Mouse (Mus musculus) liver, adult 2 months (tissue): ENCODE results near the gene Cpt1c. TPM values are rescaled to one million over a fixed set of nuclear protein-coding genes. Genes with fewer than 3 reads are reported as not detected.

Source experiments
- DNase-seq: peaks from one replicate; pipeline ENCODE4 v3.0.0-alpha.2; 2011; ENCODE audit warnings: low read depth, low spot score; ENCODE audit errors: extremely low read depth
- H3K27ac ChIP-seq: fragments of 200-500 bp; replicated peaks from 2 replicates; pipeline ENCODE4 v1.5.1; 2012; ENCODE audit warnings: low read depth, mild to moderate bottlenecking, control low read depth, inconsistent platforms, low read length; ENCODE audit not compliant: insufficient read depth
- H3K27me3 ChIP-seq: fragments of 200-500 bp; 2 replicates; pipeline ENCODE4 v1.6.1; 2012; ENCODE audit warnings: mild to moderate bottlenecking, moderate library complexity, low read length, inconsistent platforms; ENCODE audit not compliant: control insufficient read depth, insufficient read depth
- H3K36me3 ChIP-seq: fragments of 200-500 bp; 2 replicates; pipeline ENCODE4 v1.6.1; 2012; ENCODE audit warnings: low read length, inconsistent platforms; ENCODE audit not compliant: control insufficient read depth, insufficient read depth
- H3K4me1 ChIP-seq: fragments of 200-500 bp; 2 replicates; pipeline ENCODE4 v1.6.1; 2011; ENCODE audit warnings: low read length; ENCODE audit not compliant: control insufficient read depth, insufficient read depth
- H3K4me3 ChIP-seq: fragments of 200-500 bp; 2 replicates; pipeline ENCODE4 v1.5.1; 2011; ENCODE audit warnings: low read depth, mild to moderate bottlenecking, control low read depth, low read length, moderate library complexity; ENCODE audit not compliant: insufficient read depth
- H3K79me2 ChIP-seq: fragments of 200-500 bp; 2 replicates; pipeline ENCODE4 v1.6.1; 2012; ENCODE audit warnings: inconsistent platforms, mild to moderate bottlenecking, low read length, moderate library complexity; ENCODE audit not compliant: control insufficient read depth, insufficient read depth
- H3K9ac ChIP-seq: fragments of 200-500 bp; 2 replicates; pipeline ENCODE4 v1.6.1; 2012; ENCODE audit warnings: low read depth, mild to moderate bottlenecking, control low read depth, inconsistent platforms, low read length
- CTCF ChIP-seq: fragments of 200-500 bp; IDR thresholded peaks from 2 replicates; pipeline ENCODE4 v1.5.1; 2011; ENCODE audit warnings: low read depth, low read length, control low read depth
- POLR2A ChIP-seq: fragments of 200-500 bp; IDR thresholded peaks from 2 replicates; pipeline ENCODE4 v1.6.1; 2011; ENCODE audit warnings: low read length, control low read depth; ENCODE audit not compliant: insufficient read depth; ENCODE audit errors: extremely low read depth
- WGBS: fragments of 180-500 bp; shearing (Covaris S2); methylation state at CpG from one replicate; pipeline ENCODE4 v1.1.7; 2018; 5-methylcytosine and 5-hydroxymethylcytosine counted together
- polyA plus RNA-seq: library from polyadenylated mRNA; depleted of rRNA; stranded (reverse); fragments of >200 nt; gene quantifications from 2 replicates; pipeline ENCODE4 v1.2.3, GENCODE M21; 2012
- total RNA-seq: library from RNA; depleted of rRNA; stranded (reverse); fragments of >200 nt; gene quantifications from 2 replicates; pipeline ENCODE4 v1.2.3, GENCODE M21; 2014

The Cpt1c gene
- total and polyA plus RNA-seq, 2 experiments: 0.09 to 0.91 TPM

DNA sequence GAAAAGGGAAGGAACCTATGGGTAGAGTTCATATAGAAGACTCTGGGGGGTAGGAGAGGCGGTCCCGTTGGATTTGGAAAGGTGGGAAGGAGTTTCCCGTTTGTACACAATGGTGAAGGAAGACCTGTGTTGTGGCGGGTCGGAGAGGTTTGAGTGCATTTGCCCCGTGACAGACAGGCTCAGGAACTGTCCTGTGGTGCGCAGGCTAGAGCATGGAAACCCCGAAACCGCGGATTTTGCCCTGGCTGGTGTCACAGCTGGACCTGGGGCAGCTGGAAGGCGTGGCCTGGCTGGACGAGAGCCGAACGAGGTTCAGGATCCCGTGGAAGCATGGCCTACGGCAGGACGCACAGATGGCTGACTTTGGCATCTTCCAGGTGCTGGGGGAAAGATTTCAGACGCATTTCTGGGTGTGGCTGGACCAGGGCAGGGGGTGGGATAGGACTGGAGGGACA lies 23.9 kb upstream of the Cpt1c start, which contains the start of gene Bcl2l12:
Gene Bcl2l12, minus strand, starts transcription at position 212 of the 455 bp plus-strand sequence.
- TF ChIP-seq CTCF: no peak
- peak; percentile 55; the same call in 1 of the 2 replicates for TF ChIP-seq POLR2A
- under 1% methylated on average over 18 of the region's 18 CpGs for whole genome bisulfite sequencing
- Histone ChIP-seq H3K79me2 (0 out of 2 replicates have a peak, but pooled peaks cover 3% of the 10 kb centered on the region), H3K4me3 (peak within 1 kb of the TSS; percentile 80), H3K9ac (peak within 1 kb of the TSS; percentile 76), H3K4me1 (peaks cover 6% of the 10 kb centered on the region; the same call in 1 of the 2 replicates), H3K27me3 (no peaks in the 10 kb centered on the region), H3K27ac (peak within 1 kb of the TSS; percentile 83), H3K36me3 (peaks cover 11% of the 10 kb centered on the region; the same call in 1 of the 2 replicates)
- DNase-seq: peak; percentile 87

DNA sequence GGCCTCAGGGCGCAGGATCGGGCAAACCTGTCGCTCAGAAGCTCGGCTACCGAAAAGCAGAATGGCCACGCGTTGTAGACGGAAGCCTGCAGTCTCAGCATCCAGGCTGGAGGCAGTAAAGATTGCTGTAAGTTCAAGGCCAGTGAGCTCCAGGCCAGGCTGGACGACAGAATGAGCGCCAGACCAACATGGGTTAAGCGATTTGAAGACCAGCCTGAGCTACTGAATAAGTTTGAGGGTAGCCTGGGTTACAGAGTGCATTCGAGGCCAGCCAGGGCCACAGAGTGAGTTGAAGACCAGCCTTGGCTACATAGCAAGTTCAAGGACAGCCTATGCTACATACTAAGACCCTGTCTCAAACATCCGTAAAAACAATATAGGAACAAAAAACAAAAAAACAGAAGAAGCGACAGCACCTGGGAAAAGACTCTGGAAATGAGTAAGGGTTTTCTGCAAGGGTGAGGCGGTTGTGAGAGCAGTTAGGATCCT lies 23.3 kb upstream of the Cpt1c start:
- H3K36me3 ChIP-seq: peaks cover 10% of the 10 kb centered on the region; the same call in 1 of the 2 replicates
- 0 out of 2 replicates have a peak, but pooled peaks cover 3% of the 10 kb centered on the region for H3K79me2 ChIP-seq
- H3K4me3 ChIP-seq: peak overlapping the region; percentile 80
- 2% methylated on average over 15 of the region's 15 CpGs for WGBS
- H3K27ac ChIP-seq: peak overlapping the region; percentile 83
- peak; percentile 55 for DNase-seq
- H3K9ac ChIP-seq: peak overlapping the region; percentile 76
- peaks cover 6% of the 10 kb centered on the region; the same call in 1 of the 2 replicates for H3K4me1 ChIP-seq
- no peak for TF ChIP-seq CTCF
- TF ChIP-seq POLR2A: no peak
- no peaks in the 10 kb centered on the region for H3K27me3 ChIP-seq

DNA sequence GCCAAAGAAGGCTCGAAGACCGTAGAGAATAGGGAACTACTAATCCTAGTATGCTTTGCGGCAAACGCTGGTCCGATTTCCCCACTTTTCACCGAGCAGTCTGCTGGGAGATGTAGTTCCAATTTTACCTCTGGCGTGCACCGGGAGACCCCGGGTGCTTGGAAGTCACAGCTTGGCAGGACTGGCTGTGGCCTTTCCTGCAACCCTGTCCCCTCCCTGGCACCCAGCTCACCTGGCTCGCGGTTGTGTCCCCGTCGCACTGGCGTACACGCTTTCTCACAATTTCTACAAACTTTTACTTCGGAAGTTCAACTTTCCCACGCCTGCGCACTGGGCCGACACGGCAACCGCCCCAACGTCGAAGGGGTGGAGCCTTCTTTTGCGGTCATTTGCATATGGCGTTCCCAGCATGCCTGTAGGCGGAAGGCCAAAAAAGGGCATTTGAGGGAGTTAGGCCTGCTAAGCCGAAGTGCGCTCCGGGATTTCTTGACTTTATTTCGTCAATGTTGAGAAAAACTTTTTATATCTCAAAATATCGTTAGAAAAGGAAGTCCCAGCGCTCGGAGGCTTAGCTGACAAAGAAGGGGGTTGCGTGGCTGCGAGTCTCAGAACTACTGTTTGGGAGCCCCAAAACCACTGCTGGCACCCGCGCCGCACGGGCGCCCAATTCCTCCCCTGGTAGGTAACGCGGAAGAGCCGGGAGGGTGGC lies 22.7 kb upstream of the Cpt1c start, which contains the start of gene Irf3:
Gene Irf3, plus strand, starts transcription at position 418 of the 709 bp plus-strand sequence.
- WGBS: under 1% methylated on average over 43 of the region's 43 CpGs
- DNase-seq: peak; percentile 93
- TF ChIP-seq CTCF (no peak), POLR2A (0 out of 2 replicates have a peak, but pooled peaks have one; percentile 60)
- H3K9ac ChIP-seq: peak within 1 kb of the TSS; percentile 88
- H3K4me3 ChIP-seq: peak within 1 kb of the TSS; percentile 83
- H3K27ac ChIP-seq: peak within 1 kb of the TSS; percentile 90
- peaks cover 10% of the 10 kb centered on the region; the same call in 1 of the 2 replicates for H3K36me3 ChIP-seq
- no peaks in the 10 kb centered on the region for H3K27me3 ChIP-seq
- 0 out of 2 replicates have a peak, but pooled peaks cover under 1% of the 10 kb centered on the region for H3K79me2 ChIP-seq
- peaks cover 6% of the 10 kb centered on the region; the same call in 1 of the 2 replicates for H3K4me1 ChIP-seq

DNA sequence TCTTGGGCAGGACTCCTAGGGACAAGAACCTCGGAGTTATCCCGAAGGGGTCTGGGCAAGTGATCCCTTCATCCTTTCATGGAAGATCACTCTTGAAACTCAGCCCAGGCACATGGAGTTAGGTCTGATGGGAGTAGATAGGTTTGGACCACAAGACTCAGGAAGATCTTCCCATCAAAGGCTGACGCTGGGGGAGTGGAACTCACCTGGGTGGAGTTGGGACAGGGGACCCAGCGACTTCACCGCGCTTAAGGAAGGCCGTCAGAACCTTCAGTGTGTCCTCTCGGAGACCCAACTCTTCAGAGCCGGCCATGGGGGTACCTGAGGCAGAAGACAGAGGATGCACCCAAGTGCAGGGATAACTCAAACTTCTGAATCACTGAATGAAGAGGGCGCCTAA lies 22.0 kb upstream of the Cpt1c start:
- 18% methylated on average over 10 of the region's 10 CpGs for WGBS
- TF ChIP-seq CTCF (no peak), POLR2A (no peak)
- peak overlapping the region; percentile 83; the same call in 1 of the 2 replicates for H3K4me3 ChIP-seq

DNA sequence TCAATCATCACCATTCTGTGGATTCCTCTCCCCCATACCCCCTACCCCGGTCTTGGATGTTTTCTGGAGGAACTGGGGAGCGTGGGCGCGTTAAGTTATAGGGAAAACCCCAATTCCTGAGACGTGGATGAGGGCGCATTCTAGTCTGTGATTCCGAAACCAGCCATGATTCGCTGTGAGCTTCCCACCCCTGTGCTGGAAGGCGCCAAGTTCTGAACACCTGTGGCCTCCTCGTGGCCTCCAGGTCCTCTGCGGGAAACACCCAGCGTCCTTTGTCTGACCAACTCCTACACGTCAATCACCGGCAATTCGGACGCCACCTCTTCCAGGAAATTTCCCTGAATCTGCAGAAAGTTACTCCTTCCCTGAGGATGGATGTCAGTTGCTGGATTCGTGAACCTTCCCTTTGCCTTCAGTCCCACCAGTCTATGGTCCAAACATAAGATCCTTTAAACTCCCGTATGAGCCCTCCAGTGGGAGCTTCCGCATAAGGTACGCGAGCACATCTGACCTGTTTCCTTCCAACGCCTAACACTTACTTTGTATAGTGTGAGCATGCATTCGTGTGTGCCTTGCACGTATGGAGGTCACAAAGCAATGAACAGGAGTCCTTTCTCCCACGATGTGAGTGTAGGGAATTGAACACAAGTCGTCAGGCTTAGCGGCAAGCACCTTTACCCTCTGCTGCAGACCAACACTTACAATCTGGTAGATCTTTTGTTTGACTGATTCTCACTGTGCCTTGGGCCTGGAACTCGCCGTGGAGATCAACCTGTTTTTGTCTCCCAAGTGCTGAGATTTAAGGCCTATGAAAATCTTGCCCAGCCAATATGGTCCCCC lies 12.4 kb upstream of the Cpt1c start:
- TF ChIP-seq CTCF: no peak
- 0 out of 2 replicates have a peak, but pooled peaks have one; percentile 16 for TF ChIP-seq POLR2A

More for the DNA sequence above, 22.0 kb upstream of the Cpt1c start:
- Histone ChIP-seq H3K79me2 (no peaks in the 10 kb centered on the region), H3K27me3 (no peaks in the 10 kb centered on the region), H3K9ac (peak overlapping the region; percentile 46), H3K4me1 (peaks cover 6% of the 10 kb centered on the region; the same call in 1 of the 2 replicates), H3K36me3 (peaks cover 10% of the 10 kb centered on the region; the same call in 1 of the 2 replicates), H3K27ac (no peak overlapping the region)
- no peak for DNase-seq

More for the DNA sequence above, 12.4 kb upstream of the Cpt1c start:
- Histone ChIP-seq H3K36me3 (no peaks in the 10 kb centered on the region; the same call in 1 of the 2 replicates), H3K27me3 (no peaks in the 10 kb centered on the region), H3K4me1 (peaks cover 8% of the 10 kb centered on the region), H3K9ac (peak overlapping the region; percentile 70), H3K27ac (peak overlapping the region; percentile 78), H3K4me3 (peak overlapping the region; percentile 63), H3K79me2 (peaks cover 5% of the 10 kb centered on the region; the same call in 1 of the 2 replicates)
- no peak for DNase-seq
- under 1% methylated on average over 29 of the region's 29 CpGs for WGBS
